Mouse (Mus musculus) embryonic facial prominence, embryonic 15.5 days (tissue): ENCODE results near the gene Nmrk1. TPM values are rescaled to one million over a fixed set of nuclear protein-coding genes. Genes with fewer than 3 reads are reported as not detected.

Experiments used
- ATAC-seq: fragments of 200-750 bp; cut with Nextera tagmentation; 2 replicates; pipeline ENCODE4 v1.8.0; 2017; ENCODE audit warnings: low read depth, moderate TSS enrichment; ENCODE audit not compliant: insufficient number of reproducible peaks, low FRiP score, low TSS enrichment
- H3K27ac ChIP-seq: fragments of 300-500 bp; sonication (generic); replicated peaks from 2 replicates; pipeline ENCODE4 v1.5.1; 2015; ENCODE audit warnings: mild to moderate bottlenecking, inconsistent platforms
- H3K27me3 ChIP-seq: fragments of 300-500 bp; sonication (generic); 2 replicates; pipeline ENCODE4 v1.6.1; 2015; ENCODE audit warnings: inconsistent platforms
- H3K36me3 ChIP-seq: fragments of 300-500 bp; sonication (generic); 2 replicates; pipeline ENCODE4 v1.6.1; 2015; ENCODE audit warnings: mild to moderate bottlenecking, inconsistent platforms
- H3K4me1 ChIP-seq: fragments of 300-500 bp; sonication (generic); 2 replicates; pipeline ENCODE4 v1.6.1; 2015; ENCODE audit warnings: inconsistent platforms
- H3K4me2 ChIP-seq: fragments of 300-500 bp; sonication (generic); replicated peaks from 2 replicates; pipeline ENCODE4 v1.6.1; 2015; ENCODE audit warnings: mild to moderate bottlenecking, inconsistent platforms
- H3K4me3 ChIP-seq: fragments of 300-500 bp; sonication (generic); replicated peaks from 2 replicates; pipeline ENCODE4 v1.5.1; 2015; ENCODE audit warnings: mild to moderate bottlenecking, inconsistent platforms
- H3K9ac ChIP-seq: fragments of 300-500 bp; sonication (generic); 2 replicates; pipeline ENCODE4 v1.6.1; 2015; ENCODE audit warnings: inconsistent platforms
- H3K9me3 ChIP-seq: fragments of 300-500 bp; sonication (generic); replicated peaks from 2 replicates; pipeline ENCODE4 v1.6.1; 2016; ENCODE audit warnings: inconsistent platforms
- WGBS: fragments of 180-500 bp; shearing (Covaris S2); methylation state at CpG from one replicate; pipeline ENCODE4 v1.1.7; 2015; 5-methylcytosine and 5-hydroxymethylcytosine counted together
- polyA plus RNA-seq: library from polyadenylated mRNA; unstranded; fragments of >200 nt; fragmentation: Nextera tagmentation; extraction: Ambion mirVana; gene quantifications from 2 replicates; pipeline ENCODE4 v1.2.1, GENCODE M21; 2015

Nmrk1 gene
- polyA plus RNA-seq, 1 experiment from 2014 or later = 20.0 TPM

DNA sequence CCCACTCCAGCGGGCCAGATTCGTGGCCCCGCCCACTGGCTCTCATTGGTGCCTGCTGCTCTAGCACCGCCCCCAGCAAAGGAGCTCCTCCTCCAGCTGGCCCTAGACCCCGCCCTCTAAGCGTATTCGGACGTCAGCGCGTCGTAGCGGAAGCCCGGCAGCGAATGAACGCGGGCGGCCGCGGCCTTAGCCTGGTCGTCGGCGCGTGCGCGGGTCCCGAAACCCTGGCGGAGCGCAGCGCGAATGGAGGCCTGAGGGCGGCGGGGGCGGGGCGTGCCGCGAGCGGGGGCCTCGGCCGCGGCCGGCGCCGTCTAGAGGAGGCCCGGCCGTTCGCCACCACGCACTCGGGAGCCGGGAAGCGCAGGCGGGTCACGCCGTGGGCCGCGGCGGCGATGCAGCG lies 38.9 kb downstream of the Nmrk1 start, which contains the start of gene Carnmt1:
TSS of gene Carnmt1 (plus strand) at position 157 of the 400 bp plus-strand sequence.
- Histone ChIP-seq H3K36me3 (no peaks in the 10 kb centered on the region), H3K9me3 (no peaks in the 10 kb centered on the region), H3K9ac (peak within 1 kb of the TSS; percentile 47), H3K27ac (peak within 1 kb of the TSS; percentile 91), H3K4me2 (peak within 1 kb of the TSS; percentile 66), H3K4me3 (peak within 1 kb of the TSS; percentile 63), H3K27me3 (no peaks in the 10 kb centered on the region), H3K4me1 (peaks cover 27% of the 10 kb centered on the region)
- WGBS = under 1% methylated on average over 53 of the region's 58 CpGs
- ATAC-seq = peak; percentile 97

DNA sequence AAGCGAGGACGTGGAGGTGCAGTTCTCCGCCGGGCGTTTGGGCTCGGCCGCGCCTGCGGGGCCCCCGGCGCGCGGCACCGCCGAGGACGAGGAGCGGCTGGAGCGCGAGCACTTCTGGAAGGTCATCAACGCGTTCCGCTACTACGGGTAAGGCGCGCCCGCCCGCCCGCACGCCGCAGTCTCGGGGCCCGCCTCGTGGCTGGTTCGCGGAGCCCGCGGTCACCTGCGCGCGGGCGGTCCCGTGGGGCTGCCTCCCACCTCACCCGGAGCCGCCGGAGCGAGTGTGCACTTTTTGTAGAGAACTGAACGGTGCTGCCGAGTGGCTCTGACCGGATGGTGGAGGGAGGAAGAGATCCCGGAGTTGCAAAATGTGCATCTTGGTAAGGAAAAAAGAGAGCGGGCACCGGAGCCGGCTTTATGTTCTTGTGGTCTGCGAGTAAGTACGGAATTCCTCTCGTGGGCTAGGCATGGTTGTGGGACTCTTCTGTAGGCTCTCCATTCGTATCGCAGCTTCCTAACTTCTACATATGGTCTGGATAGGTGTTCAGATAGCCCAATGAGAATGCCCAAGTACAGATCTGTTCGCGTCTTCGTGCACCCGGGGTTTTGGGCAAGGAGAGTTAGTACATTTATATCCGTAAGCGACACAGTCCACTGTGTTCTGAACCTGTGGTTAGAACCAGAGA lies 39.4 kb downstream of the Nmrk1 start:
- Histone ChIP-seq H3K4me2 (peak overlapping the region; percentile 66), H3K36me3 (no peaks in the 10 kb centered on the region), H3K4me3 (peak overlapping the region; percentile 63), H3K27ac (peak overlapping the region; percentile 91), H3K9ac (peak overlapping the region; percentile 47), H3K4me1 (peaks cover 29% of the 10 kb centered on the region), H3K9me3 (no peaks in the 10 kb centered on the region), H3K27me3 (no peaks in the 10 kb centered on the region)
- peak; percentile 59 for ATAC-seq
- WGBS = under 1% methylated on average over 64 of the region's 64 CpGs

DNA sequence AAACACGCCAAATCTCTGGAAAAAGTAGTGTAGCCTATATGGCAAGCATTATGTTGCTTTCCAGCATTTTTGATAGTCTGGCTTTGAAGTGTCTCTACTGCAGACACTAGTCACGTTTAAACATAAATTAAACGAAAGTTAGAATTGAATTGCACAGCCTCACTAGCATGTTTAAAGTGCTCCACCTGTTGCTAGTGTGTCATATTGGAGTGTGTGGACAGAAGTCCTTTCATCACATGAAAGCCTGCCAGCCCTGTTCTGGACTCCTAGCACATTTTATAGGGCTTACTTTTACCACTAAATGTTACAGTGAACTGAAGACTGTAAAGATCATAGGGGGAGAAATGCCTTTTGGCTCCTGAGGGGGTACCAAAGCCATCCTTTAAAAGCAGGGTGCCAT lies 40.7 kb downstream of the Nmrk1 start:
- no peaks in the 10 kb centered on the region for H3K9me3 ChIP-seq
- WGBS = 44% methylated on average over 3 of the region's 3 CpGs
- H3K36me3 ChIP-seq = no peaks in the 10 kb centered on the region
- no peak overlapping the region for H3K9ac ChIP-seq
- peaks cover 29% of the 10 kb centered on the region for H3K4me1 ChIP-seq
- peak overlapping the region; percentile 63; the same call in 1 of the 2 replicates for H3K4me3 ChIP-seq
- H3K27me3 ChIP-seq = no peaks in the 10 kb centered on the region
- no peak overlapping the region for H3K27ac ChIP-seq
- ATAC-seq = no peak
- H3K4me2 ChIP-seq = peak overlapping the region; percentile 66

DNA sequence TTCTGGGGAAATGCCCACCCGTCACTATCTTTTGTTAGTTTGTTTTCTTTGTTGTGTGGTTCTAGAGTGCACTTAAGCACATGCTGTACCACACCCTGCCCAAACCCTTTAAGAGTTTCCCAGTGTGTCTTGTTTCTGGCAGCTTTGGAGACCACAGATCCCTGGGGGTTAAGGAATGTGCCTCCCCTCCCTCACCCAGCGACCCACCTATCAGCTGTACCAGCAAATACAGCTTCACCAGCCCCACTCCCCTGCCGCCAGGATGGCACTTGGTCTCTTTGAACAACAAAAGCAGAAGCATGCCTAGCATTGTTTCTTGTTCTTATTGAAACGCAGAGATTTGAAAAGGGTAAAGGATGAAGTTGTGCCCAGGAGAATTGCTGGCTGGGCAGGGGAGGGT lies 41.4 kb downstream of the Nmrk1 start:
- H3K4me3 ChIP-seq = peak overlapping the region; percentile 63; the same call in 1 of the 2 replicates
- H3K36me3 ChIP-seq = no peaks in the 10 kb centered on the region
- H3K9ac ChIP-seq = no peak overlapping the region
- peaks cover 29% of the 10 kb centered on the region for H3K4me1 ChIP-seq
- H3K27ac ChIP-seq = no peak overlapping the region
- no peaks in the 10 kb centered on the region for H3K27me3 ChIP-seq
- ATAC-seq = no peak
- no peaks in the 10 kb centered on the region for H3K9me3 ChIP-seq
- H3K4me2 ChIP-seq = peak overlapping the region; percentile 66; the same call in 1 of the 2 replicates
- 22% methylated on average over 4 of the region's 4 CpGs for WGBS

DNA sequence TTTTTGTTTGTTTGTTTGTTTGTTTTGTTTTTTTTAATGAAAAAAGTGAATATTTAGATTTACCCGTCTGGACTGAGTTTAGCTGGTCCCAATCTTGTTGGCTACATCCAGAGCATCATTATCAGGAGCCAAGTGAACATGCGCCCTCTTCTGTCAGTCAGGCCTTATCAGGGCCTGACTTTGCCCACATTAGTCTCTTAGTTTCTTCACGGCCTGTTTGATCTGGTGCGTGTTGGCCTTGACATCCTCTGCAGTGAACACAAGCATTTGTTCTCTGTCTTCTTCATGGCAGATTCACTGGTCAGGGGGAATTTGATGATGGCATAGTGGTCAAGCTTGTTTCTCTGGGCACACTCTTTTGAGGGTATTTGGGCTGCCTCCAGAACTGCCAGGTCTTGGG lies 50.4 kb downstream of the Nmrk1 start:
- H3K27me3 ChIP-seq = no peaks in the 10 kb centered on the region
- peaks cover 16% of the 10 kb centered on the region; the same call in 1 of the 2 replicates for H3K36me3 ChIP-seq
- H3K9ac ChIP-seq = no peak overlapping the region
- no peak overlapping the region for H3K4me3 ChIP-seq
- no peaks in the 10 kb centered on the region for H3K4me1 ChIP-seq
- WGBS = 82% methylated on average over 4 of the region's 4 CpGs
- no peak overlapping the region for H3K4me2 ChIP-seq
- no peak for ATAC-seq
- H3K27ac ChIP-seq = no peak overlapping the region
- H3K9me3 ChIP-seq = no peaks in the 10 kb centered on the region

DNA sequence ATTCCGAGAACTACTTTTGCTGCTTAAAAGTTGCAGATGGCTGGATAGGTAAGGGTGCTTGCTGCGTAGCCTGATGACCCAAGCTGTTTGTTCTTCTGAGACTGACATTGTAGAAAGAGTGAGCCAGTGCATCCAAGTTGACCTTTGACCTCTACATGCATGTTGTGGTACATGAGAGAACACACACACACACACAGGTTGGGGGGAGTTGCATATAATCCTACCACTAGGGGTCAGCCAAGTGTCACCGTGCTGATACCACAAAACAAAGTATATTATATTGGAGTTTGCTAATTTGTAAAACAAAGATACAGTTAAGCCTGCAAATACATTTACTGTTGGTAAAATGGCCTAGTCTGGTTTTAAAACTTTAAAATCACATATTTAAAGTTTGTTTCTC lies 55.8 kb downstream of the Nmrk1 start:
- Histone ChIP-seq H3K4me1 (no peaks in the 10 kb centered on the region), H3K27ac (no peak overlapping the region), H3K27me3 (no peaks in the 10 kb centered on the region), H3K4me2 (no peak overlapping the region), H3K9me3 (no peaks in the 10 kb centered on the region), H3K9ac (no peak overlapping the region), H3K36me3 (peaks cover 8% of the 10 kb centered on the region; the same call in 1 of the 2 replicates), H3K4me3 (no peak overlapping the region)
- no peak for ATAC-seq
- WGBS = 75% methylated on average over 3 of the region's 3 CpGs

DNA sequence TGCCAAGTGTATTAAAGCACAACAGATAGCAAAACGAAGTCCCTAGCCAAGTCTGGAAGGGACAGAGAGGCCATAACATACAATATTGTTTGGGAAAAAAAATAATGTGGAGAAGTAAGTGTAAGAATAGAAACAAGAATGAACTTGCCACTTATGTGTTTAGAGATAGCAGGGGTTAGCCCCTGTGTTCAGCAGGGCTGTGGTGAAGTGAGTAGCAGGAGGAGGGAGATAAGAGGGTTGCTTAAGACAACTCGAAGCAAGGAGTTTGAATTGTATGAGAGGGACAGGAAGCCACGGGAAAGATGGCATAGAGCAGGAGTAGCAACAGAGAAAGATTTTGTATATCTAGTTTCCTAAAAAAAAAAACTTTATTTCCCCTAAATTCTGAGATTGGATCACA lies 60.4 kb downstream of the Nmrk1 start:
- Histone ChIP-seq H3K27ac (no peak overlapping the region), H3K4me3 (no peak overlapping the region), H3K36me3 (peaks cover 20% of the 10 kb centered on the region; the same call in 1 of the 2 replicates), H3K27me3 (no peaks in the 10 kb centered on the region), H3K9ac (no peak overlapping the region), H3K9me3 (no peaks in the 10 kb centered on the region), H3K4me1 (no peaks in the 10 kb centered on the region), H3K4me2 (no peak overlapping the region)
- 84% methylated on average over 3 of the region's 3 CpGs for WGBS
- no peak for ATAC-seq

DNA sequence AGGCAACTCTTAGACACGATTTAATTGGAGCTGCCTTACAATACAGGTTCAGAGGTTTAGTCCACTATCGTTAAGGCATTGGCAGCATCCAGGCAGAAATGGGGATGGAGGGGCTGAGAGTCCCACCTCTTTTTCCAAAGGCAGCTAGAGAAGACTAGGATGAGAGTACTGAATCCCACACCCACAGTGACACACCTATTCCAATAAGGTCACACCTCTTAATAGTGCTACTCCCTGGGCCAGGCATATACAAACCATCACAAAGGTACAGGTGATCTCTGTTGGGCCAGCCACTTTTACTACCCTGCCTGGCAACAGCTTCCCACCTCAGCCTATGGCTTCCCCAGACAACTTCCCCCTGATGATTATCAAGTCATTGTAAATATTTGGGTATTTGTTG lies 61.0 kb downstream of the Nmrk1 start:
- no peak overlapping the region for H3K4me3 ChIP-seq
- ATAC-seq = no peak
- WGBS = 90% methylated on average over 2 of the region's 2 CpGs
- no peak overlapping the region for H3K4me2 ChIP-seq
- no peaks in the 10 kb centered on the region for H3K4me1 ChIP-seq
- peaks cover 20% of the 10 kb centered on the region; the same call in 1 of the 2 replicates for H3K36me3 ChIP-seq
- no peaks in the 10 kb centered on the region for H3K27me3 ChIP-seq
- H3K9ac ChIP-seq = no peak overlapping the region
- no peak overlapping the region for H3K27ac ChIP-seq
- H3K9me3 ChIP-seq = no peaks in the 10 kb centered on the region

DNA sequence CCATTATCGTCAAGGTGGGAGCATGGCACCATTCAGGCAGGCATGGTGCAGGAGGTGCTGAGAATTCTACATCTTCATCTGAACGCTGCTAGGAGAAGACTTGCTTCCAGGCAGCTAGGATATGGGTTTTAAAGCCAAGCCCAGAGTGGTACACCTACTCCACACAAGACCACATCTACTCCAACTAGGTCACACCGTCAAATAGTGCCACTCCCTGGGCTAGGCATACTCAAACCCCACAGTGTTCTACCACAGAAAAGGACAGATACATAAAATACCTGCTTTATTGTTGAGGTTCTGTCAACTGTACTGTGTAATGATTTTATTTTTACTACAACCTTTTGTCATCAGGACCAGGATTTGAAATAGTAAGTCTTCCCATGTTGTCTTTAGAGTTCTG lies 63.4 kb downstream of the Nmrk1 start:
- no peak for ATAC-seq

DNA sequence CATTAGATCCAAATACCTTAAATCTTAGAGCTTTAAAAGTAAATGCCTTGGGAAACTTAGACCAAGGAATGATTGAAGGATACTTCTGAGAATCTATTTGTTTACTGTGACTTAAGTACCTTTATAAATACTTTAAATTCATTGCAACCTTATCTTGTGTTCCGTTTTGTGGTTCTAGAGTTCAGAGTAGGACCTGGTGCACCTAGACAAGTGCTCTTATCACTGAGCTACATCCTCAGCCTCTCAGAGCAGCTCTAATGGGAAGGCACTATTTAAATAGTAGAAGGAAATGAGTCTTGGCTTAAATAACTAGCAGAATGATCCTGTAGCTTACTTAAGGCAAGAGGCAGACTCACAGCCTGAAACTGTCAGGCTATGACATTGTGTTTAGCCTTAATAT lies 63.8 kb downstream of the Nmrk1 start:
- no peaks in the 10 kb centered on the region for H3K9me3 ChIP-seq
- H3K27ac ChIP-seq = no peak overlapping the region
- peaks cover 24% of the 10 kb centered on the region; the same call in 1 of the 2 replicates for H3K36me3 ChIP-seq
- H3K4me3 ChIP-seq = no peak overlapping the region
- H3K4me2 ChIP-seq = no peak overlapping the region
- no peak for ATAC-seq
- H3K9ac ChIP-seq = no peak overlapping the region
- H3K27me3 ChIP-seq = no peaks in the 10 kb centered on the region
- 80% methylated on average over 1 of the region's 1 CpGs for WGBS
- H3K4me1 ChIP-seq = no peaks in the 10 kb centered on the region

More for the DNA sequence above, 63.4 kb downstream of the Nmrk1 start:
- H3K9ac ChIP-seq = no peak overlapping the region
- no peaks in the 10 kb centered on the region for H3K27me3 ChIP-seq
- H3K4me3 ChIP-seq = no peak overlapping the region
- H3K9me3 ChIP-seq = no peaks in the 10 kb centered on the region
- H3K36me3 ChIP-seq = peaks cover 24% of the 10 kb centered on the region; the same call in 1 of the 2 replicates
- H3K4me1 ChIP-seq = no peaks in the 10 kb centered on the region
- H3K27ac ChIP-seq = no peak overlapping the region
- H3K4me2 ChIP-seq = no peak overlapping the region
- WGBS = 96% methylated on average over 3 of the region's 3 CpGs
